Mouse (Mus musculus) stomach, postnatal 0 days (tissue): ENCODE measurements around the gene Ldlrad3. TPM values are rescaled to one million over a fixed set of nuclear protein-coding genes. Genes with fewer than 3 reads are reported as not detected.

Experiments used
- ATAC-seq: fragments of 200-750 bp; cut with Nextera tagmentation; 2 replicates; pipeline ENCODE4 v1.8.0; 2017; ENCODE audit not compliant: low FRiP score, low TSS enrichment
- DNase-seq: peaks from one replicate; pipeline ENCODE4 v3.0.0-alpha.2; 2016; ENCODE audit warnings: low spot score
- H3K27ac ChIP-seq: fragments of 300-500 bp; sonication (generic); replicated peaks from 2 replicates; pipeline ENCODE4 v1.5.1; 2014; ENCODE audit warnings: mild to moderate bottlenecking, control low read depth
- H3K27me3 ChIP-seq: fragments of 300-500 bp; sonication (generic); 2 replicates; pipeline ENCODE4 v1.6.1; 2014; ENCODE audit warnings: low read length; ENCODE audit not compliant: control insufficient read depth, insufficient read depth
- H3K36me3 ChIP-seq: fragments of 300-500 bp; sonication (generic); 2 replicates; pipeline ENCODE4 v1.6.1; 2014; ENCODE audit warnings: low read length, mixed read lengths; ENCODE audit not compliant: control insufficient read depth, insufficient read depth
- H3K4me1 ChIP-seq: fragments of 300-500 bp; sonication (generic); replicated peaks from 2 replicates; pipeline ENCODE4 v1.6.1; 2014; ENCODE audit warnings: antibody characterized with exemption; ENCODE audit not compliant: control insufficient read depth, insufficient read depth
- H3K4me2 ChIP-seq: fragments of 300-500 bp; sonication (generic); replicated peaks from 2 replicates; pipeline ENCODE4 v1.6.1; 2014; ENCODE audit warnings: low read depth, mild to moderate bottlenecking, control low read depth, moderate library complexity
- H3K4me3 ChIP-seq: fragments of 300-500 bp; sonication (generic); 2 replicates; pipeline ENCODE4 v1.5.1; 2014; ENCODE audit warnings: low read depth, low read length, control low read depth
- H3K9ac ChIP-seq: fragments of 300-500 bp; sonication (generic); 2 replicates; pipeline ENCODE4 v1.6.1; 2014; ENCODE audit warnings: mild to moderate bottlenecking, low read length, control low read depth, mixed read lengths
- H3K9me3 ChIP-seq: fragments of 300-500 bp; sonication (generic); 2 replicates; pipeline ENCODE4 v1.6.1; 2016; ENCODE audit warnings: low read length; ENCODE audit not compliant: control insufficient read depth
- CTCF ChIP-seq: IDR thresholded peaks from 2 replicates; pipeline ENCODE4 v1.5.1; 2016; ENCODE audit warnings: antibody characterized with exemption, low read depth, mild to moderate bottlenecking, moderate library complexity
- EP300 ChIP-seq: optimal IDR thresholded peaks from 2 replicates; pipeline ENCODE3; 2016; ENCODE audit warnings: antibody characterized with exemption
- WGBS: fragments of 180-500 bp; shearing (Covaris S2); extraction: QIAGEN DNeasy Blood & Tissue Kit; methylation state at CpG from one replicate; pipeline ENCODE4 v1.1.7; 2014; 5-methylcytosine and 5-hydroxymethylcytosine counted together
- polyA plus RNA-seq: library from polyadenylated mRNA; unstranded; fragments of >200 nt; fragmentation: Nextera tagmentation; extraction: Ambion mirVana; gene quantifications from 2 replicates; pipeline ENCODE4 v1.2.1, GENCODE M21; 2015

The Ldlrad3 gene
- polyA plus RNA-seq, 1 experiment from 2014 or later = 20.5 TPM

GRCm38 (mm10) chr2:102121440-102122145 is 64.6 kb downstream of the Ldlrad3 start:
- no peak for ATAC-seq
- Histone ChIP-seq H3K36me3 (no peaks in the 10 kb centered on the region), H3K9ac (0 out of 2 replicates have a peak overlapping the region, but pooled peaks have one; percentile 18), H3K9me3 (no peaks in the 10 kb centered on the region), H3K27me3 (no peaks in the 10 kb centered on the region), H3K4me3 (no peak overlapping the region), H3K27ac (no peak overlapping the region), H3K4me1 (peaks cover 3% of the 10 kb centered on the region), H3K4me2 (no peak overlapping the region)
- TF ChIP-seq CTCF (no peak), EP300 (no peak)
- WGBS = 71% methylated on average over 4 of the region's 4 CpGs
- DNase-seq = no peak

GRCm38 (mm10) chr2:102119751-102120505 is 66.3 kb downstream of the Ldlrad3 start:
- Histone ChIP-seq H3K4me1 (peaks cover 5% of the 10 kb centered on the region), H3K9ac (no peak overlapping the region), H3K4me2 (no peak overlapping the region), H3K27me3 (no peaks in the 10 kb centered on the region), H3K9me3 (no peaks in the 10 kb centered on the region), H3K36me3 (no peaks in the 10 kb centered on the region), H3K27ac (no peak overlapping the region), H3K4me3 (no peak overlapping the region)
- 51% methylated on average over 12 of the region's 12 CpGs for WGBS
- TF ChIP-seq CTCF (no peak), EP300 (no peak)
- ATAC-seq (no peak), DNase-seq (no peak)

GRCm38 (mm10) chr2:102118988-102119460 is 67.2 kb downstream of the Ldlrad3 start:
- Histone ChIP-seq H3K4me2 (no peak overlapping the region; the same call in 1 of the 2 replicates), H3K27me3 (no peaks in the 10 kb centered on the region), H3K36me3 (no peaks in the 10 kb centered on the region), H3K4me1 (peaks cover 5% of the 10 kb centered on the region), H3K4me3 (no peak overlapping the region), H3K9me3 (no peaks in the 10 kb centered on the region), H3K9ac (peak overlapping the region; percentile 18; the same call in 1 of the 2 replicates), H3K27ac (no peak overlapping the region)
- no peak for ATAC-seq
- TF ChIP-seq CTCF (no peak), EP300 (no peak)
- WGBS = 38% methylated on average over 15 of the region's 15 CpGs
- DNase-seq = no peak

GRCm38 (mm10) chr2:102117402-102117760 is 68.8 kb downstream of the Ldlrad3 start:
- 58% methylated on average over 6 of the region's 6 CpGs for WGBS
- H3K4me1 ChIP-seq = peaks cover 5% of the 10 kb centered on the region
- no peak overlapping the region; the same call in 1 of the 2 replicates for H3K27ac ChIP-seq

GRCm38 (mm10) chr2:102116521-102117401 is 69.4 kb downstream of the Ldlrad3 start:
- H3K9me3 ChIP-seq = no peaks in the 10 kb centered on the region
- no peak overlapping the region for H3K4me2 ChIP-seq
- ATAC-seq (peak; percentile 25; the same call in 1 of the 2 replicates), DNase-seq (no peak)
- WGBS = 19% methylated on average over 9 of the region's 9 CpGs
- no peaks in the 10 kb centered on the region for H3K27me3 ChIP-seq
- H3K36me3 ChIP-seq = no peaks in the 10 kb centered on the region; the same call in 1 of the 2 replicates
- H3K27ac ChIP-seq = peak overlapping the region; percentile 14; the same call in 1 of the 2 replicates
- no peak for TF ChIP-seq CTCF
- TF ChIP-seq EP300 = no peak
- H3K4me3 ChIP-seq = no peak overlapping the region
- H3K9ac ChIP-seq = no peak overlapping the region
- H3K4me1 ChIP-seq = peaks cover 5% of the 10 kb centered on the region

More at GRCm38 (mm10) chr2:102117402-102117760, 68.8 kb downstream of the Ldlrad3 start:
- Histone ChIP-seq H3K27me3 (no peaks in the 10 kb centered on the region), H3K9ac (no peak overlapping the region), H3K4me3 (no peak overlapping the region), H3K9me3 (no peaks in the 10 kb centered on the region), H3K4me2 (no peak overlapping the region), H3K36me3 (no peaks in the 10 kb centered on the region)
- ATAC-seq (no peak), DNase-seq (no peak)
- no peak for TF ChIP-seq EP300
- TF ChIP-seq CTCF = no peak
